Mouse (Mus musculus) CH12.LX (cell line): ENCODE data around the gene Fhl2.
"Not testable (repeated sequence)": the region's sequence is repeated elsewhere in the genome, so short reads cannot be mapped to it uniquely, and the experiment has no call there.

Experiments
- CHD2 ChIP-seq: IDR thresholded peaks from 2 replicates; pipeline ENCODE4 v1.6.1; 2011; ENCODE audit warnings: low read length, improper control_type of control experiment
- CTCF ChIP-seq, 2 experiments: IDR thresholded peaks in 1 of 2; conservative IDR thresholded peaks in 1 of 2; 2 replicates each; pipeline ENCODE4 v1.5.1; 2011 to 2012; ENCODE audit warnings: low read depth in 2 of 2, low read length in 2 of 2, improper control_type of control experiment in 1 of 2, inconsistent platforms in 1 of 2, mild to moderate bottlenecking in 1 of 2, moderate library complexity in 1 of 2
- ETS1 ChIP-seq: conservative IDR thresholded peaks from 2 replicates; pipeline ENCODE4 v1.6.1; 2012; ENCODE audit warnings: low read depth, mild to moderate bottlenecking, inconsistent platforms, low read length, improper control_type of control experiment, moderate library complexity
- MAFK ChIP-seq: IDR thresholded peaks from 2 replicates; pipeline ENCODE4 v1.6.1; 2011; ENCODE audit warnings: low read length, improper control_type of control experiment; ENCODE audit not compliant: insufficient replicate concordance
- POLR2A ChIP-seq: IDR thresholded peaks from 2 replicates; pipeline ENCODE4 v1.6.1; 2011; ENCODE audit warnings: low read depth, mild to moderate bottlenecking, improper control_type of control experiment, low read length
- RAD21 ChIP-seq: IDR thresholded peaks from 2 replicates; pipeline ENCODE4 v1.6.1; 2011; ENCODE audit warnings: low read depth, mild to moderate bottlenecking, low read length, improper control_type of control experiment, moderate library complexity
- USF1 ChIP-seq: IDR thresholded peaks from 2 replicates; pipeline ENCODE4 v1.6.1; 2014; ENCODE audit warnings: low read depth, mild to moderate bottlenecking, inconsistent platforms, low read length, improper control_type of control experiment
- ZC3H11A ChIP-seq: IDR thresholded peaks from 2 replicates; pipeline ENCODE4 v1.6.1; 2012; ENCODE audit warnings: low read depth, mild to moderate bottlenecking, inconsistent platforms, low read length, improper control_type of control experiment
- ZKSCAN1 ChIP-seq: IDR thresholded peaks from 2 replicates; pipeline ENCODE4 v1.6.1; 2012; ENCODE audit warnings: low read depth, inconsistent platforms, low read length, improper control_type of control experiment, borderline replicate concordance
- ZNF384 ChIP-seq: IDR thresholded peaks from 2 replicates; pipeline ENCODE4 v1.6.1; 2012; ENCODE audit warnings: low read depth, low read length, improper control_type of control experiment, inconsistent platforms

GRCm38 (mm10) chr1:43188893-43189292 lies 7.9 kb downstream of the Fhl2 start:
- TF ChIP-seq CTCF (conservative IDR thresholded peaks at IDR 0.05 in 1 of 2, IDR thresholded peaks at IDR 0.05 in 1 of 2; ENCODE audit: low read depth in 2 of 2, low read length in 2 of 2); ZC3H11A; POLR2A; ZNF384; ETS1; MAFK; ZKSCAN1; RAD21; USF1; CHD2: not testable (repeated sequence)
